Mouse (Mus musculus) heart, adult 18-20 months (tissue): ENCODE measurements around the gene G3bp2. TPM values are rescaled to one million over a fixed set of nuclear protein-coding genes. Genes with fewer than 3 reads are reported as not detected.

Experiments
- DNase-seq, 2 experiments: peaks; one replicate each; pipeline ENCODE4 v3.0.0; 2021 to 2022; ENCODE audit warnings: mixed read lengths in 1 of 2
- total RNA-seq, 2 experiments: library from RNA; stranded (reverse); gene quantifications; 2 replicates each; pipeline ENCODE4 v1.2.3; 2021

Gene G3bp2
- total RNA-seq, 2 experiments from 2014 or later, result 59.4 to 66.1 TPM

DNA sequence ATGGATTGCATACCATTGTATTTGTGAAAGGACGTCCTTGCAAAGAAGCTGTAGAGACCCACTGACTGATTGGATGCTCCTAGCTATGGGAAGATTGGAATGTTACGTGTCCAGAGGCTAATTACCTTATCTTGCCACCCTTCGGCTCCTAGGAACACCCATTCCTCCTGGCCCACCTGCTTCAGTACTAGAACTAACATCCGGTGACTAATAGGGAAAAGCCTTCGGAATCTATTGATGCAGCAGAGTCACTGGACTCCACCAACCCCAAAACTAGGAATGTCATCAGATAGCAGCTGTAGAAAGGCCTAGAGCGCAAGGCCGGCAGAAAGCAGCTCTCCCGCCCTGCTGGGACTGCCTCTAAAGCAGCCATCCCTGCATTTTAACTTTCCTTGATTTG lies 18.1 kb upstream of the G3bp2 start:
- DNase-seq, result no peak

DNA sequence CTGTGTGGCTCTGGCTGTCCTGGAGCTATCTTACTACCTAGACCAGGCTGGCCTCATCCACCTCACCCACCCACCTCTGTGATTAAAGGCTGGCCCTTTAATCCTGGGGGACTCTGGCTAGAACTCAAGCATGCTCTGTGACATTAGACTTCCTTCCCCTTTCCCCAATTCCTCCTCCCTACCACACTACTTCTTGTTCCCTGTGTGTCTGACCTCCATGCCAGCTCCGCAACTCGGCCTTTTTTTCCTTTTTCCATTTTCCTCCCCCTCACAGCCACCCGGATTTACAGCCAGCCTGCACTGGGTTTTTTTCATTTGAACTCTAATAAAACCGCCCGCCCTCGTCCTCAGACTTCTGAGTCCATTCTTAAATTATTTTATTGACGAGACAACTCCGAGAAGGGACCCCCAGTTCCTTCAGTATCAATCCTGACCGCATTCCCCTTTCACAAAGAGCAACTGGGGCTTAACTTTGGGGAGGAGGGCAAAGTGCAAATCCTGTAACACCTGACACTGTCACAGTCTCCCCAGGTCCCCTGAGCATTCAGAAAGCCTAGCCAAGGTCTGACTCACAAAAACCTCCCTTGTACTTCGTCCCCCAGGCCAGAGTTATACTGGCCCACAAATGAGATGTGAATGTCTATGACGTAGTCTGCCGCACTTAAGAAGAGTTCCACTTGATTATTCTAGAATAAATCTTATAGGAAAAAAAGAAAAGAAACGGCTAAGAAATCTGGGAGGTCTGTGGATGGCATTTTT lies 15.0 kb upstream of the G3bp2 start:
- peak in 1 of 2 experiments; percentile 41 for DNase-seq

DNA sequence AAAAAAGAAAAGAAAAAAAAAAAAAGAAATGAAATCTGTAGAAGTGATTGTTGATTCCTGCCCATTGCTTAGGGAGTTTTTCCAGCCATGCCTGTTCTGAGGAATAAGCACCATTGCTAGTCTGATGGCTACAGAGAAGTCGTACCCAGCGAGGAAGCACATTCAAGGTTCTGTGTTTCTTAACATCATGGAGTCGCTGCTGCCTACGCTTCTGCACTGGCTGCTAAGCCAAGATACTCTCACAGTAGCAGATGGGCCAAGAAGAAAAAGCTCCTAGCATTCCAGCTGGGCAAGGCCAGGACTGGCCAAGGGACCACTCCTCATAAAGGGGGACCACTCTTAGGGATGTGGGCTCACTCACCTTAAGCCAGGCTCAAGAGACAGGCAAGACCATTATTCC lies 14.3 kb upstream of the G3bp2 start:
- no peak for DNase-seq

DNA sequence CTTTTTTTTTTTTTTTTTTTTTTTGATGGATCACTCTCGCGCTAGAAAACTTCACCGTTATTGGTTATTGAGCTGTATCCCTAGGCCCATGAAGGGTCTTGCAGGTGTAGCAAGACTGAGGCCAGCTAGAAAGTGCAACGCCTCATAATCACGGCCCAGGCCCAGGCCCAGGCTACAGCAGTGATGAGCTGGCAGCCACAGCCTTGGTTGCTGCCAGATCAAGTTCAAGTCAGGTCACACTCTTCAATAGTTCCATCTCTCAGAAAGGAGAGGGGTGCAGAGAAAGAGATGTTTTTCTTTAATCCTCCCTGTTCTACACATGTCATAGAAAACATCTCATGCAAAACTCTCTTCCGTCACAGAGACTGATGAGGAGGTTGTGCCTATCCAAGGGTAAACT lies 13.3 kb upstream of the G3bp2 start:
- DNase-seq, result peak in 1 of 2 experiments; percentile 26

DNA sequence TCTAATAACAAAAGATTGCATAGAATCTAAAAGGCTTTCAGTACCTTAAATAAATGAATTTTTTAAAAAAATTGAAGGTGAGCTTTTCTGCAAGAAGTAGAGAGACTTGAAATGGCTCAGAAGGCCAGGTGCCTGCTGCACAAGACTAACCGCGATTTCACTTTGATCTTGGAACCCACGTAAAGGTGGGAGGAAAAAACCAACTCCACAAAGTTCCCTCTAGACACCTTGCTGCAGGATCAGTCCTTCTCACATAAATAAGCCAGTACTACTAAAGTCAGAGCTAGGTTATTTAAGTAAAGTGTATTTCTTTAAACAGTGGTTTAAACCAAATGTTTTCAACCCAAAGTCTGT lies 10.5 kb upstream of the G3bp2 start:
- no peak for DNase-seq

DNA sequence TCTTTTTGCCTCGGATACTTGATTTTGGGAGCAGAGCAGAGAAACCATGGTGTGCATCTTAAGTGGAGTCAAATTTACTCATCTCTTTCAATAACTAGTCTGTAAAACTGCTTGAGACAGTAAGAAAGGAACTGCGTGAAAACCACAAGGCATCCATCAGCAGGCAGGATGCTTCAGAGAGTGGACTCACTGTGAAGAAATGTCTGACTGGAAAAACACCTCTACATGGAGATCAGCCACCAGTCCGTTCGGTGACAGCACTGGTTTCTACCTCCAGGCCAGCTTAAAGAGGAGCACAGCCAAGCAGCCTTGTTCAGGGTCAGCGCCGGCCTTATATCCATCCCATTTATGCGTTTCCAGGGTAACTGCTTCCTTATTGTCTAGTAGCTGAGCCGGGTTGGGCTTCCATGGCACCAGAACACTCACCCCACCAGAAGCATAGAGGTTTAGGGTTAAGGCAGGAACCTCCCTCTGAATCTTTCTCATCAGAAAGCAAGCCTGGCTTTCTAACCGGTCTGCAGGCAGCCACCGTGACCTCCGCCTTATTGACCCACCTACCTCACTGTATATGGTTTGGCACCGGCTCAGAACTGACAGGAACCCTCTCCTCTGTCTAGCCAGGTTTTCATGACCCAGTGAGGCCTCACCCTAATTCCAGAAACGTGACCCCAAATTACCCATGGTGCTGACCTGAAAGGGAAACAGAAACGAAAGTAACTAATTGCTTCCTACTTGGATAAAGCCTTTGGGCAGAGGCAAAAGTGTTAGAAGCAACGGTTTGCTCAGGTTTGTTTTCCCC lies 9.9 kb upstream of the G3bp2 start:
- DNase-seq, result peak; percentile 38 to 42

DNA sequence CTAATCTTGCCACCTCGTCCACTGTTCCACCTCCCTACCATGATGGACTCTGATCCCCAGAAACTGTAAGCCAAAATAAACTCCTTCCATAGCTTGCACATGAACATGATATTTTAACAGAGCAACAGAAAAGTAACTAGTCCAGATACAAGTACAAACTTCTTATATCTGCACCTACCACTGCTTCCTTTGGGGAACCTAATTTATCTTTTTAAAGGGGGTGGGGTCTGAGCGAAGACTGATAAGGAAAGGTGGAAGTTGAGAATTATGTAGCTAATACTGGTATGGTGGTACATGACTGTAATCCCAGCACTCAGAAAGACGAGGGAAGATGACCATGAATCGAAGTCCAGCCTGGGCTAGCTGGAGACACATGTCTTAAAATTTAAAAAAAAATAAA lies 4.0 kb upstream of the G3bp2 start:
- no peak for DNase-seq

DNA sequence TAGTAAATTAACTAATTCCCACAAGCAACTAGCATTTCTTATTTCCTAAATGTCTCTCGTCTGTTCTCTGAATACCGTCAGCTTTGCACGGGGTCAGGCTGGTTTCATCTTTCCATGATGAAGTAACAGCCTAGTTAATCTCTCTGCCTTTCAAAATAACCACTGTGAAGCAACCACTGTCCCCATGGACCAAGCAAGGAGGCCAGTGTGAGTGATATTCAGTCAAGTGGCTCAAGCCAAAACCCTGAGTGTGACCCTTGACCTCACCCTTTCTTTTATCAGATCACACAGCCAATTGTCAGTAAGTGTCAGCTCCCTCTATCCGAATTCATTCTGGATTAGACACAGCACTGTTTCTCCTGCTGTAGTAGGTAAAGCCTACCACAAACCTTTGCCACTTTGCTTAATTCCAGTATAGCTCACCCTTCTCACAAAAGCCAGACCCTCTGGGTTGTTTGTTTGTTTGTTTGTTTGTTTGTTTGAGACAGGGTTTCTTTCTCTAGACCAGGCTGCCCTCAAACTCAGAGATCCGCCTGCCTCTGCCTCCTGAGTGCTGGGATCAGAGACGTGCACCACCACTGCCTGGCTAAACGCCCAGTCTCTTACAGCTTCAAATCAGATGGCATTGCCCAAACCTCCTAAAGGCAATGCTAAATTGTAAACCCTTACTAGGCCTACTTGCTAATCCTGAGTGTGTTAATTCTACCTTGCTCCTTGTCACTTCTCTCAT lies 2.5 kb upstream of the G3bp2 start:
- no peak for DNase-seq

DNA sequence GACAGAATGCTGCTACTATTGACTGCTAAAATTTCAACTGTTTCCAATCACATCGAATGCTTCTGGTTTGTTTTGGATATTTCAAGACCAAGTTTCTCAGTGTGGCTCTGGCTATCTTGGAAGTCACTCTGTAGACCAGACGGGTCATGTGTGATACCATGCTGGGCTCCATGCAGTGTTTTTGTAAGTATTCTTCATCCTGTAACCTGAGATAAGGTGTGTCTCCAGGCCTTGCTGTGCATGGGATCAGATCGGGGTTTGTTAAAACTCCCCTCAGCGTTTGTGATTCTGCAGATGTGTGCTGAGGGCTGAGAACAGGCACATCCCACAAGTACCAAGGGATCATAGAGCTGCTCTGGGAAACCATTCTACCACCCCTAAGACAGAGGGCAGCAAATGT lies 1.7 kb upstream of the G3bp2 start:
- DNase-seq, result no peak

DNA sequence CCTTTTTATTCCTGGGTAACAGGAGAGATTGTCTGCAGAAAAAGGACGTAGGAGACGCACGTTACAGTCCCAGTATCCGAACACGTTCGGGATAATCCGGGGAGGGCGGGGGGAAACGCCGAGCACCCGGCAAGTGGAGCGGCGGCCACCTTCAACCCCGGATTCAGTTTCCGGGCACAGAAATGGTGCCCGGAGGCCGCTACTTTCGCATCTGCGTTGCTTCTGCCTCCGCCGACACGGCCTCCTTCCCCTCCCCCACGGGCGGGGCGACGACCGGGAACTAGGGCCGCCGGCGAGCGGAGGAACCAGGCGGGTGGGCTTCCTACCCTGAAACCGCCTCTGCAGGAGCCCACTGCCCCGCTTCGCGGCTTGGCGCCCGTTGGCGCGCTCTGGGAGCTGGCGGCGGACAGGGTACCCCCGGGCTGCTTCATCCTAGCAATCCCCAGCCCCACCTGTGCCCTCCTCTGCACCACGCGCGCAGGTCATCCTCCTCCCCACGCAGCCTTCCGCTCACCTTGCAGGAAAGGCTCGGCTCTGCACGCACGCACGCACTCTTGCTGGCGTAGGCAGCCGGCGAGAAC lies 608 bp downstream of the G3bp2 start:
- DNase-seq, result peak; percentile 74 to 75

DNA sequence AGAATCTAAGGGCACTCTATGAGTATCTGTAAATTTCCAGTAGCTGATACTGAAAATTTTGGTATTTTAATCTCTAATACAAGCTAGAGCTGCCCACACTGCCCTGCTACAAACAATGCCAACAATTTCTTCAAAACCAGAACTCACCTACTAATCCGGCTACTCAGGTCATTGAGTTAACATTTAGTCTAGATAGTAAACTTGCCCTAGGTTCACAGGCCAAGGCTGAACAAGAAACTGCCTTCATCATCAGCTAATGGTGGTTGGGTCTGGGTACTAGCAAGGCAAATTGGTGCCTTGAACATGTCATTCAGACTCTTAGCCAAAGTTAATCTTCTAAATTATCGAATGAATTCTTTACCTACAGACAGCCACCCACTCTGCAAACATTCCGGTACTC lies 2.2 kb downstream of the G3bp2 start:
- no peak for DNase-seq

DNA sequence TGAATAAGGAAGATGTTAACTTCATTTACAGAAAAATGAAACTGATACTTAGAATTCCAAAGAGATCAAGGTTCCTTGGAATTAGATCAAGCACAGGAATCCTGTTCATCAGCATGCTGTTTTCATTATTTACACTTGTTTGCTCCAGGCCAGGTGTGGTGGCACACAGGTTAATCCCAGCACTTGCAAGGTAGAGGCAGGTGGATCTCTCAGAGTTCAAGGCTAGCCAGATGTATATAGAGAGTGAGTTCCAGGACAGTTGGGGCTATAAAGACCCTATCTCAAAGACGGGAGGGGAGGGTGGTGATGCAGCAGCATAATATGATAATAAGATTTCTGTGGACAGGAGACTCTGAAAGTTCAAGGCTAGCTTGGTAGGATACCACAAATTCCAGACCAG lies 3.1 kb downstream of the G3bp2 start:
- no peak for DNase-seq

DNA sequence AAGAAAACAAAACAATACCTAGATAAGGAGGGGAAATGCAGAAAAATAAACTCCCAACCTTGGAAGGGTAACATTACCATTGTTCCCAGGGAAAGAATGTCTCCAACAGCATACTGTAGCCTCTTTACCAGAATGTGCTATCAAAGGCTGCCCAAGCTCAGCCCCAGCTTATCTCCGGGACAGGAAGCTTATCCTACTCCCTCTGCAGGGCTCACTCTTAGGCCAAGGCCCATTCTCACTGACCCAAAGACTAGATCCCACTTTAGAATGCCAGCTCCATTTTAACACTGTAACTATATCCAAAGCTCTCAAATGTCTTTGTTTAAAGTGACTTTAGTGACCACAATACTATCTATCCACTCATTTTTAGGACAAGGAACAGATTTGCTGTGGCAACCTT lies 4.2 kb downstream of the G3bp2 start:
- DNase-seq, result no peak

DNA sequence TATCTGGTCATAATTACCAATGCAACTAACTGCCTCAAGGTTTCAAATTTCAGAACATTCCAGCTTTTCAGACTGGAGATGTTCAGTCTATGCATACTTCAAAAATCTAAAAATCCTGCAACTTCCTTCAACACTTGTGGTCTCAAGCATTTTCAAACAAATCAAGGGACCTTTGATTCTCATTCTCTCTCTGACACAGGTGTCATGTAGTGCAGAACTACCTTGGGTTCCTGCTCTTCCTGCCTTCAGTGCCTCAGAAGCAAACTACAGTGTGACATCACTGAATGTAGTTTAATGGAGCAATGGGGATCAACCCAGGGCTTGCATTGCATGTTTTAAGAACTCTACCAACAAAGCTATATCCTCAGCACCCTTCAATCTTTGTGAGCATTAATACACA lies 4.8 kb downstream of the G3bp2 start:
- no peak for DNase-seq

DNA sequence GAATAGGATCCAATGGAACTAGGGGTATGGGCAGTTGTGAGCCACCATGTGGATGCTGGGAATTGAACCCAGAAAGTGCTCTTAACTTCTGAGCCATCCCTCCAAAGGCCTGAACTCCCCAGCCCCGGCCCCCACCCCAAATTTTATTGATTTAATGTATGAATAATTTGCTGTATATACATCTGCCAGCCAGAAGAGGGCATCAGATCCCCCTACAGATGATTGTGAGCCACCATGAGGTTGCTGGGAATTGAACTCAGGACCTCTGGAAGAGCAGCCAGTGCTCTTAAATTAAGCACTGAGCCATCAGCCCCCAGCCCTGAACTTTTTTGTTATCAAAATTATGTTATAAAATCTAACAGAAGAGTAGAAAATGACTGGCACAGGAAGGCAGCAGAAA lies 7.2 kb downstream of the G3bp2 start:
- no peak for DNase-seq

DNA sequence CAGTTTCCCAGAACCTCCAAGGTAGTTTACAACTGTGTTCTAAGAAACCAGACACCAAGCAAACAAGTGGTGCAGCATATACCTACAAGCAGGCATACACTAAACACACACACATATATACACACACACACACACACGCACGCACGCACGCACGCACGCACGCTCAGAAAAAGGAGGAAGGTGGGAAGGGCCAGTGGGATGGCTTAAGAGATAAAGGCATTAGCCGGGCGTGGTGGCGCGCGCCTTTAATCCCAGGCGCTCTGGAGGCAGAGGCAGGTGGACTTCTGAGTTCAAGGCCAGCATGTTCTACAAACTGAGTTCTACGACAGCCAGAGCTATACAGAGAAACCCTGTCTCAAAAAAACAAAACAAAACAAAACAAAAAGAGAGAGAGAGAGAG lies 9.5 kb downstream of the G3bp2 start:
- DNase-seq, result no peak

DNA sequence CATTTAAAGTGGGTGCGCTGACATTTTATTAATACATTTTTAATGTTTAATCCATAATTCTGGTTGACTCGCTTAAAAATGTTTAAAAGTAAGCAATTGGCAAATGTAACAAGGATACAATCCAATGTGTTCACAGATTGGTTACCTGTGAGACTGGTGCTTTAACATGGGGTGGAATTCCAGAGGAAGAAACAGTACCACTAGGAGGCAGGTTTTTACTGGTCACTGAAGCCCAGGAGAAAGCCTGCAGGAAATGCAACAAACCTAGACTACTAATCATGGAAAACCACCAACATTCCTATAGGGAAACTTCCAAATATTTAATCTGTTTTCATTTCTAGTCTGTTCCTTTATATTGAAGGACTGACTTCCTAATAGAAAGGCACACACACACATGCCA lies 20.3 kb downstream of the G3bp2 start:
- DNase-seq, result no peak

DNA sequence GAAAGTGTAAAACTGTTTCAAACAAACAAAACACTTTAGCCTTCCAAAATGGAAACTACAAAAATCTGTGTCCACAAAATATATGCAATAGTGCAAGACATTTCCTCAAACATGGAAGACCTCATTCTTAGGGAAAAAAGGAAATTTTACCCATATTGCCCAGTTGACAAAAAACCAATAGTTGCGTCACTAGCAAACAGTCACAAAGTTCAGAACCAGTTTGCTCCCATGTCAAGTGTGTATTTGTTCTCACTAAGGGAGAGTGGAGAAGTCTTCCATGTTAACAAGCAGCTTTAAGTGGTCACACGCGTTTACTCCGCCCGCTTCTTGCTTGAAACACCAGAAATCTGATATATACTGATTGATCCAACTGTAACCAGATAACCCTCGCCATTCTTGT lies 30.7 kb downstream of the G3bp2 start:
- DNase-seq, result no peak

DNA sequence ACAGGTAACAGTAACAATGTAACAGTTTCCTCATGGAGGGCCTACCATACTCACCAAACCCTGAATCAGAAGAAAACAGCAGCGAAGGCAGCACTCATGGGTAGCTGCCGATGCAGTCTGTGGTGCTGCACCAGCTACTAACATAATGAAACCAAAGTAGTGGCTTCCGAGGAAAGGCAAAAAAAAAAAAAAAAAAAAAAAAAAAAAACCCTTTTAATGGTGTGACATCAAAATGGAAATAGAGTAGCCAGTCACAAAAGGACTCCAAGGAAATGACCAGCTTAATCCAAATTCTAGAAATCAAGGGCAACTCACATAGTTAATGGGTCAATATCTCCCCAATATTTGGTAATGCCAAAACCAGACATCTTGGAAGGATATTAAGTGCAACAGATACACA lies 33.1 kb downstream of the G3bp2 start:
- DNase-seq, result no peak

DNA sequence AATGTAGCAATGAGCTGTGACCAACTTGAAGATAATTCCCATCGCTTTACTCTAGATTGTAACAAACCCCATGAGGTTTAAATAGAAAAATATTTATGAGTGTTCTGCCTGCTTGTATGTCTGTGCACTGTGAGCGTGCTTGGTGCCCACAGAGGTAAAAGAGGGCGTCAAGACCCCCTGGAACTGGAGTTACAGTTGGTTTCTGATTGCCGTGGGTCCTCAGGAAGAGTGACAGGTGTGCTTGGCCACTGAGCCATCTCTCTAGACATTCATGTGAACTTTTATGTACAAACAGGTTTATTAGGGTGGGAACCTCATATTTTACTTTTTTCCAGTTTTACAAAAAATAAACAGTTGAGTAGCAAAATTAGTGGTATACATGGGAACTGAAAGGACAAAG lies 39.7 kb downstream of the G3bp2 start, which contains the start of gene Cdkl2:
Cdkl2 (minus strand) TSS at position 101 of the 400 bp plus-strand sequence.
- DNase-seq, result no peak

DNA sequence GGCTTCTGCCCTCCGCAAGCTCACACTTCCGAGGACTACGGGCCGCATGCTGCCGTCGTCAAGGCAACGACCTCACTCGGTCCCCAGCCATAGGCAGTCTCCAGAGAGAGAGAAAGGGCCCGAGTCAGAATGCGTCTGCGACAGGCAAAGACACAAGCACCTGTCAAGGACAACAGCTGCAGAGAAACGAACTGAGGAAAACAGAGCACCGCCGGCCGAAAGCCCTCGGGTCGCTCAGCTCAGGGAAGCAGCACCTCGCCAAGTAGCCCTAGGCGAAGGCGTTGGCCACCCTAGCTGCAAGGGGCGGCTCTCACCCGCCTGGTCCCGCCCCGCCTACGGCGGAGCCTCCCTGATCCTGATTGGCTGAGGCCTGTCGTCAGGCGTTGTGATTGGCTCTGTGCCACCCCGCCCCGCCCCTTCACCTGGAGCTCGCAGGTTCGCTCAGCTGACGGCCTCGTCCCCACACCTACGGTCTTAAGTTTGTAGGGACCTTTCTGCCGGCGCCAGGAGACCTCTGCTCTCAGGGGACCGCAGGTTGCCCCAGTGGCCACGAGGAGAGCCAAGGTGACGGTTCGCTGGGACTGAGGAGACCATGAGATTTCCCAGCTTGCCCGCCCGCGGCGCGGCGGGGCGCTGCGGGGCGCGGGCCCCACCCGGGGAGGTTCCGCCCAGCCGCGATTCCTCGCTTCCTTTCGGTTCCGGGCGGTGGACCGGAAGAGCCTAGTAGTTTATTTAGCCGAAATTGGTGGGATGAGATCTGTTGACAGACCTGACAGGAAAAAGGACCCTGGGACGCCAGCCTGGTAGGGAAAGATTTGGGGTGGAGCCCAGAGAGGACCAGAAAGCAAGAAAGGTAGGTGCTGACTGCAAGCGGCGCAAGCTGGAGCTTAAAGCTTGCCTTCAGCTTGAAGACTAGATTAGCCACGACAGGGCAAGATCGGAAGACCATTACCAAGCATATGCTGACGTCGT lies 40.9 kb downstream of the G3bp2 start:
- peak; percentile 95 for DNase-seq

DNA sequence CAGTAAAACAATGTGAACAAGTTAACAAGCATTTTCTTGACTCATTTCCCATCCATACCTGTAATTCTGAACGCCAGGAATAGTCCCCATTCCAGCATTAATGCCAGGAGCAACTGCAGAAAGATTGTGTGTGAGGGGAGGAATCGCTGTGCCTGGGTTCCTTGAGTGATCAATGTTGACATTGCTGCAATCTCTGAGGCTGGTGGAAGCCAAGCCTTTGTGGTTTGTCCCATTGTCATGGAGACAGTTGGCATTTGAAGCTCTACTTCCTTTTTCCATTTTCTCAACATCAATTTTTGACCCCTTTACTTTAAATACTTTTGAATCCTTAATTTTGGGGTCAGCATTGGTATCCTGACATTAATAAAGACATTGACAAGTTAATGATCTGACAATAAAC lies 63.6 kb downstream of the G3bp2 start:
- no peak for DNase-seq
